Mouse (Mus musculus): ENCODE measurements at regions not wholly inside any gene's neighbourhood (a gene's known extent, or its start where the extent isn't known, plus 50 kb on each side); places are given as distances from the start of the nearest gene placed in this dataset.

DNA sequence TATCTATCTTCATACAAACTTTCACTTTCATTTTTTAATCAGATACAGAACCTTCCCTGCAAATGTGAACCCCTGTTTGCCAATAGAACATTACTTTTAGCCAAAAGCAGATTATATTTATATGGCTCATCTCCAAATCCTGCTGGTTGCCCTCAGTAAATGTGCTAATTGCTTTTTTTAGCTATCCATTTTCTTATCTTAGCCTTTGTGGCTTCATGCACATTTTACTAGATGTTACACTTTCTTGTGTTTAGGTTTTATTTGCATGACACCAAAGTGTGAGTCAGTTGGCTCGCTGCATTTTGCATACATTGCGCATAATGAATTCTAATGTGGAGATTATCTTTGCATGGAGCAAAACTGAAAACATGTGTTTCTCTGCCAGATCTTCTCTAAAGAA lies 211.3 kb upstream of the Ube2e3 start:
- no peaks in the 10 kb centered on the region for H3K27me3 ChIP-seq (ENCODE audit: control insufficient read depth, insufficient read depth, low read length)
- H3K4me1 ChIP-seq (ENCODE audit: control insufficient read depth, insufficient read depth, low read length), result no peaks in the 10 kb centered on the region
- no peak overlapping the region for H3K4me3 ChIP-seq (replicated peaks; ENCODE audit: low read length)
- DNase-seq (ENCODE audit: low spot score), result no peak
- WGBS, result 84% methylated on average over 2 of the region's 2 CpGs
- H3K9ac ChIP-seq (ENCODE audit: low read depth, low read length, severe bottlenecking), result no peak overlapping the region
- no peak overlapping the region for H3K4me2 ChIP-seq (replicated peaks; ENCODE audit: low read depth, low read length, severe bottlenecking)
- no peaks in the 10 kb centered on the region for H3K36me3 ChIP-seq (ENCODE audit: control insufficient read depth, insufficient read depth, low read length)
- no peaks in the 10 kb centered on the region for H3K9me3 ChIP-seq (ENCODE audit: control insufficient read depth, low read length)
- no peak for TF ChIP-seq POLR2A (IDR thresholded peaks at IDR 0.05; ENCODE audit: borderline replicate concordance, extremely low read depth, insufficient read depth, insufficient read length)
- H3K27ac ChIP-seq (replicated peaks; ENCODE audit: low read depth, low read length), result no peak overlapping the region
- ATAC-seq (ENCODE audit: low FRiP score, low read depth), result no peak

DNA sequence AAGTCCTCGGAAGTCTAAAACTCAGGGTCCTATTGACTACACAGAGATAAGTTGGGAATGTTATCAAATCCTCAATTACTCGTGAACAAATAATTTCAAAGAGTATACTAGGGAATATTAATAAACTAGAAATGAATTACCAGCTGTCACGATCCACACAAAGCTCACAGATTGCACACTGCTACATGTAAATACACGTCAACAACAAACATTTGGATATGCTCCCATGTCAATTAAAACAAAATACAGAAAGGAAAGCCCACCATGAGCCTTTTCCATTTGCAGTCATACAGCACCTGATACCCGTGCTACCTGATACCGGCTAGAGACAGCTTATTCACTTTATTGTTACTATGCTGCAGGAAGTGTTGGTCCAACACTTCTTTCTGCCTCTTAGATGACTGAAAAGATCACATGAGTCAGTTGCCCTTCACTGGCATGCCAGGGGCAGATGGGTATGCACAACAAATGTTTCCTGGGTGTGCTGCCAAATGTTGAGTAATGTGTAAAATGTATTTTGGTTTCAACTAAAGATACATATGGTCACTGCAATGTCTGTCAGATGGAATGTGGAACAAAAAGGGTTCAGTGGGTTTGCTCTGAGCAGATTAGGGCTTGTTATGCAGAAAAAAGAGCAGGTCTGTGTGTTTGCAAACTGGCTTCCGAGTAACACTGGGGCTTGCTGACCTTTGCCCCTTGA lies 212.6 kb upstream of the Ube2e3 start:
- Histone ChIP-seq H3K27ac (replicated peaks; ENCODE audit: low read depth, low read length) (no peak overlapping the region), H3K9me3 (ENCODE audit: control insufficient read depth, low read length) (no peaks in the 10 kb centered on the region), H3K4me2 (replicated peaks; ENCODE audit: low read depth, low read length, severe bottlenecking) (no peak overlapping the region), H3K27me3 (ENCODE audit: control insufficient read depth, insufficient read depth, low read length) (no peaks in the 10 kb centered on the region), H3K4me1 (ENCODE audit: control insufficient read depth, insufficient read depth, low read length) (no peaks in the 10 kb centered on the region), H3K4me3 (replicated peaks; ENCODE audit: low read length) (no peak overlapping the region), H3K9ac (ENCODE audit: low read depth, low read length, severe bottlenecking) (no peak overlapping the region), H3K36me3 (ENCODE audit: control insufficient read depth, insufficient read depth, low read length) (no peaks in the 10 kb centered on the region)
- peak; percentile 10 for DNase-seq (ENCODE audit: low spot score)
- 72% methylated on average over 7 of the region's 7 CpGs for WGBS
- ATAC-seq (ENCODE audit: low FRiP score, low read depth), result no peak
- no peak for TF ChIP-seq POLR2A (IDR thresholded peaks at IDR 0.05; ENCODE audit: borderline replicate concordance, extremely low read depth, insufficient read depth, insufficient read length)

DNA sequence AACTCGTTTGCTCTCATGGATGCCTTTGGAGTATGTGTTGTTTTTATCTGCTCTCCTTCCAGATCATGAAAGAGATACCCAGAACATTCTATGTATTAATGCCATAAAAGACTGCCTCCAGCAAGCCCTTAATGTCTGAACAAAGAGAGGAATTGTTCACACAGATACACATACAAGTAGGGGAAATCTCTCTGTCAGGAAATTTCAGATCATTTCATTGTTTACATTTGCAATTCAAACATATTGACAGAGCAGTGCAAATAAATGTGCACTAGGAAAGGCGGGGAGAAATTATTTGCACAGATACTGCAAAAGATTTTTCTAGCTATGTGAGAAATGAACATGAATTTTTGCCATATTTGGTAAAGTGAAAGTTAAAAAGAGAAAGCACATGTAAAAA lies 216.4 kb upstream of the Ube2e3 start:
- TF ChIP-seq POLR2A (IDR thresholded peaks at IDR 0.05; ENCODE audit: borderline replicate concordance, extremely low read depth, insufficient read depth, insufficient read length), result no peak
- Histone ChIP-seq H3K27me3 (ENCODE audit: control insufficient read depth, insufficient read depth, low read length) (no peaks in the 10 kb centered on the region), H3K4me3 (replicated peaks; ENCODE audit: low read length) (no peak overlapping the region), H3K9ac (ENCODE audit: low read depth, low read length, severe bottlenecking) (no peak overlapping the region), H3K9me3 (ENCODE audit: control insufficient read depth, low read length) (no peaks in the 10 kb centered on the region), H3K4me1 (ENCODE audit: control insufficient read depth, insufficient read depth, low read length) (no peaks in the 10 kb centered on the region), H3K4me2 (replicated peaks; ENCODE audit: low read depth, low read length, severe bottlenecking) (no peak overlapping the region), H3K27ac (replicated peaks; ENCODE audit: low read depth, low read length) (no peak overlapping the region), H3K36me3 (ENCODE audit: control insufficient read depth, insufficient read depth, low read length) (no peaks in the 10 kb centered on the region)
- DNase-seq (ENCODE audit: low spot score) (no peak), ATAC-seq (ENCODE audit: low FRiP score, low read depth) (no peak)
- 50% methylated on average over 2 of the region's 2 CpGs for WGBS

DNA sequence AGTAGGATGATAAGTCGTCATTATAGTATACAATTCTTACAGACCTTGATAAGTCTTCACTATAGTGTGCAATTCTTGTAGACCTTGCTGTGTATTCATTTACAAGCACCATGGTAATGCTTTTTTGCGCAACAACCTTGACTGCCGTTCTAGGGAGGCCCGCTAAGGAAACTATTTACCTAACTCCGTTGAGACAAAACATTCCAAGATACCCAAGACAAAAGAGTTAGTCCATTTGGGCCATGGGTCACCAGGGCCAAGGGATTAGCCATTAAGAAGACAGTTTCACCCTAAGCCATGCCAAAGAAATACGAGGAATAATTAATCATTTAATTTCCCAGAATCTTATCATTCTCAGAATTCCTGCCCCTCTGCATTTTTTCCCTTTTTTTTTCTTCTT lies 227.6 kb upstream of the Ube2e3 start:
- TF ChIP-seq POLR2A (IDR thresholded peaks at IDR 0.05; ENCODE audit: borderline replicate concordance, extremely low read depth, insufficient read depth, insufficient read length), result no peak
- no peak overlapping the region for H3K4me3 ChIP-seq (replicated peaks; ENCODE audit: low read length)
- H3K9me3 ChIP-seq (ENCODE audit: control insufficient read depth, low read length), result no peaks in the 10 kb centered on the region
- WGBS, result 87% methylated on average over 6 of the region's 6 CpGs
- H3K9ac ChIP-seq (ENCODE audit: low read depth, low read length, severe bottlenecking), result no peak overlapping the region
- DNase-seq (ENCODE audit: low spot score) (no peak), ATAC-seq (ENCODE audit: low FRiP score, low read depth) (no peak)
- H3K36me3 ChIP-seq (ENCODE audit: control insufficient read depth, insufficient read depth, low read length), result no peaks in the 10 kb centered on the region
- H3K27ac ChIP-seq (replicated peaks; ENCODE audit: low read depth, low read length), result no peak overlapping the region
- no peak overlapping the region for H3K4me2 ChIP-seq (replicated peaks; ENCODE audit: low read depth, low read length, severe bottlenecking)
- no peaks in the 10 kb centered on the region for H3K27me3 ChIP-seq (ENCODE audit: control insufficient read depth, insufficient read depth, low read length)
- no peaks in the 10 kb centered on the region for H3K4me1 ChIP-seq (ENCODE audit: control insufficient read depth, insufficient read depth, low read length)

DNA sequence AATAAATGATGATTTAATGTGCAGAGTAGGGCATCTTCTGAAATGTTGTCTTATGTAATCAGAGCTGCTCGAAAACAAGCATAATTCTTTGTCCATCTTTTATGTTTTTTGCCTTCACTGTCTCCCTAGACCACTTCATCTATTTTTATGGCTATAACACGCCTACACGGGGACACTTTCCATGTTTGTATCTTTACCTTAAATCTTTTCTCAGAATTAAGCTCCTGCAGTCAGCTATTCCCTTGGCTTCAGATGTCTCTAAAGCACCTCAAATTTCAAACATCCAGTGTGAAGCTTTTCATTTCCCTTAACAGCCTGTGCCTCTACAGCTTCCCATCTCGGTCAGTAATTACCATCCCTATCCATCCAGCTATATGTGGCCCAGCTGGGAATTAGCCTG lies 242.7 kb upstream of the Ube2e3 start:
- Histone ChIP-seq H3K9ac (ENCODE audit: low read depth, low read length, severe bottlenecking) (no peak overlapping the region), H3K36me3 (ENCODE audit: control insufficient read depth, insufficient read depth, low read length) (no peaks in the 10 kb centered on the region), H3K4me1 (ENCODE audit: control insufficient read depth, insufficient read depth, low read length) (no peaks in the 10 kb centered on the region), H3K27me3 (ENCODE audit: control insufficient read depth, insufficient read depth, low read length) (no peaks in the 10 kb centered on the region), H3K4me2 (replicated peaks; ENCODE audit: low read depth, low read length, severe bottlenecking) (no peak overlapping the region), H3K9me3 (ENCODE audit: control insufficient read depth, low read length) (no peaks in the 10 kb centered on the region), H3K4me3 (replicated peaks; ENCODE audit: low read length) (no peak overlapping the region), H3K27ac (replicated peaks; ENCODE audit: low read depth, low read length) (no peak overlapping the region)
- no peak for ATAC-seq (ENCODE audit: low FRiP score, low read depth)
- no peak for TF ChIP-seq POLR2A (IDR thresholded peaks at IDR 0.05; ENCODE audit: borderline replicate concordance, extremely low read depth, insufficient read depth, insufficient read length)
- 77% methylated on average over 4 of the region's 4 CpGs for WGBS
- DNase-seq (ENCODE audit: low spot score), result no peak

DNA sequence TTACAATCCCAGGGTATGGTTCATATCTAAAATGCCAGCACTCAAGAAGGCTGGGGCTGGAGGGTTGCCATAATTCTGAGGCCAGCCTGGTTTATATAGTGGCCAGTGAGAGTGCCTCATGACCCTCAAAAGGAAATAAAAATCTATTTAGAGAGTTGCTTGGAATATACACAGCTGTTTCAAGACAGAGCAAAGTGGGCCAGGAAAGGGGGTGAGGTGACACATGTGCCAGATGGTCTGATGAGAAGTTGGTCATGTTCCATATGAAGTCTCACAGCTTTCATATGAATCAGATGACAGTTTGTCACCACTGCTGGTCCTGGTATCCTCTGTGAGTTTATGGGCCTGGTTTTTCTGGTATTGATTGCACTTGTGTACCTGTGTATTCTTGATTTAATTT lies 261.5 kb upstream of the Ube2e3 start:
- Histone ChIP-seq H3K27me3 (ENCODE audit: control insufficient read depth, insufficient read depth, low read length) (no peaks in the 10 kb centered on the region), H3K4me3 (replicated peaks; ENCODE audit: low read length) (no peak overlapping the region), H3K4me1 (ENCODE audit: control insufficient read depth, insufficient read depth, low read length) (no peaks in the 10 kb centered on the region), H3K9me3 (ENCODE audit: control insufficient read depth, low read length) (no peaks in the 10 kb centered on the region), H3K27ac (replicated peaks; ENCODE audit: low read depth, low read length) (no peak overlapping the region), H3K9ac (ENCODE audit: low read depth, low read length, severe bottlenecking) (no peak overlapping the region), H3K36me3 (ENCODE audit: control insufficient read depth, insufficient read depth, low read length) (no peaks in the 10 kb centered on the region), H3K4me2 (replicated peaks; ENCODE audit: low read depth, low read length, severe bottlenecking) (no peak overlapping the region)
- ATAC-seq (ENCODE audit: low FRiP score, low read depth), result no peak
- no peak for DNase-seq (ENCODE audit: low spot score)
- no peak for TF ChIP-seq POLR2A (IDR thresholded peaks at IDR 0.05; ENCODE audit: borderline replicate concordance, extremely low read depth, insufficient read depth, insufficient read length)
